Mouse (Mus musculus): ENCODE data around the gene Crispld2. TPM values are rescaled to one million over a fixed set of nuclear protein-coding genes. Genes with fewer than 3 reads are reported as not detected.

Gene Crispld2
- total RNA-seq (2012; rRNA removed) (0.04 TPM in 1 of 2 replicates, not detected in the other), total RNA-seq (2014; rRNA removed) (not detected in 2 replicates), polyA plus RNA-seq (2012; ENCODE audit: insufficient read length, low read depth) (not detected in 2 replicates)

- Histone ChIP-seq H3K9me3 (replicated peaks; ENCODE audit: low read length) (no peaks in the 10 kb centered on the region), H3K4me3 (replicated peaks in 1 of 3; ENCODE audit: low read depth in 2 of 3, low read length in 2 of 3, poor library complexity in 1 of 3) (no peak within 1 kb of the TSS), H3K36me3 (replicated peaks in 1 of 2; ENCODE audit: control insufficient read depth in 1 of 2, insufficient read depth in 1 of 2, low read length in 1 of 2) (no peaks in the 10 kb centered on the region), H3K27me3 (replicated peaks) (peaks cover 83% of the 10 kb centered on the region), H3K4me1 (ENCODE audit: control insufficient read depth in 1 of 2, insufficient read depth in 2 of 2) (peaks cover 0 to 2% of the 10 kb centered on the region in 2 experiments; a peak in 2 of 4 replicates), H3K27ac (ENCODE audit: insufficient read depth, low read depth) (no peak within 1 kb of the TSS), H3K9ac (ENCODE audit: insufficient read depth, low read depth) (no peak within 1 kb of the TSS), H3K4me2 (ENCODE audit: insufficient read depth, low read depth, poor library complexity, severe bottlenecking) (no peak within 1 kb of the TSS), H3K79me2 (replicated peaks; ENCODE audit: control insufficient read depth, extremely low read depth, insufficient read depth, poor library complexity, severe bottlenecking) (no peaks in the 10 kb centered on the region)
- in situ Hi-C loops (cut with MboI; ENCODE audit: low pct_ligation_motif_present, low pct_unique_long_range_greater_than_20kb, low sequenced_read_pairs) (no loop called here), dilution Hi-C loops (cut with MboI; ENCODE audit: extremely low pct_ligation_motif_present, extremely low pct_unique_long_range_greater_than_20kb, low sequenced_read_pairs) (no loop called here)
- no peak for DNase-seq (ENCODE audit: extremely low read depth)
- no peak for TF ChIP-seq NELFE (IDR thresholded peaks at IDR 0.05; ENCODE audit: low read depth, low read length)
- no peak for TF ChIP-seq POLR2AphosphoS2 (IDR thresholded peaks at IDR 0.05; ENCODE audit: low read depth, low read length)
- TF ChIP-seq EP300 (IDR thresholded peaks at IDR 0.05; ENCODE audit: low read length): no peak
- TF ChIP-seq MEF2A (IDR thresholded peaks at IDR 0.05; ENCODE audit: borderline replicate concordance, low read depth, low read length): no peak
- no peak for TF ChIP-seq BHLHE40 (IDR thresholded peaks at IDR 0.05; ENCODE audit: low read depth, low read length)
- no peak for TF ChIP-seq GABPA (IDR thresholded peaks at IDR 0.05; ENCODE audit: insufficient replicate concordance, low read depth, low read length)
- no peak for TF ChIP-seq MAFK (IDR thresholded peaks at IDR 0.05; ENCODE audit: insufficient replicate concordance, low read length)
- no peak for TF ChIP-seq RCOR1 (conservative IDR thresholded peaks at IDR 0.05; ENCODE audit: low read depth, low read length)
- no peak for TF ChIP-seq MAX (IDR thresholded peaks at IDR 0.05; ENCODE audit: low read length)
- TF ChIP-seq POLR2A (IDR thresholded peaks at IDR 0.05; ENCODE audit: low read depth, low read length): no peak
- TF ChIP-seq TBP (conservative IDR thresholded peaks at IDR 0.05; ENCODE audit: low read depth, low read length): no peak
- no peak for TF ChIP-seq KAT2A (IDR thresholded peaks at IDR 0.05; ENCODE audit: insufficient replicate concordance, low read length)
- TF ChIP-seq ETS1 (conservative IDR thresholded peaks at IDR 0.05; ENCODE audit: low read depth, low read length): no peak
Measured at GRCm38 (mm10) chr8:119992249-119992648, at the start of gene Crispld2. TSS of gene Crispld2 (plus strand) at chr8:119992438.

GRCm38 (mm10) chr8:119943616-119944015 lies 48.6 kb upstream of the Crispld2 start:
- Histone ChIP-seq H3K27ac (ENCODE audit: insufficient read depth, low read depth) (no peak overlapping the region), H3K27me3 (replicated peaks) (no peaks in the 10 kb centered on the region), H3K79me2 (replicated peaks; ENCODE audit: control insufficient read depth, extremely low read depth, insufficient read depth, poor library complexity, severe bottlenecking) (peaks cover 24% of the 10 kb centered on the region; the same call in 1 of the 2 replicates), H3K4me2 (ENCODE audit: insufficient read depth, low read depth, poor library complexity, severe bottlenecking) (no peak overlapping the region), H3K36me3 (replicated peaks in 1 of 2; ENCODE audit: control insufficient read depth in 1 of 2, insufficient read depth in 1 of 2, low read length in 1 of 2) (peaks cover 72 to 96% of the 10 kb centered on the region in 2 experiments), H3K9ac (ENCODE audit: insufficient read depth, low read depth) (no peak overlapping the region), H3K4me1 (ENCODE audit: control insufficient read depth in 1 of 2, insufficient read depth in 2 of 2) (peaks cover 11 to 42% of the 10 kb centered on the region in 2 experiments), H3K9me3 (replicated peaks; ENCODE audit: low read length) (no peaks in the 10 kb centered on the region), H3K4me3 (replicated peaks in 1 of 3; ENCODE audit: low read depth in 2 of 3, low read length in 2 of 3, poor library complexity in 1 of 3) (no peak overlapping the region)
- in situ Hi-C loops (cut with MboI; ENCODE audit: low pct_ligation_motif_present, low pct_unique_long_range_greater_than_20kb, low sequenced_read_pairs): no loop called here
- dilution Hi-C loops (cut with MboI; ENCODE audit: extremely low pct_ligation_motif_present, extremely low pct_unique_long_range_greater_than_20kb, low sequenced_read_pairs): no loop called here
- no peak for DNase-seq (ENCODE audit: extremely low read depth)
- TF ChIP-seq PAX5 (IDR thresholded peaks at IDR 0.05; ENCODE audit: low read length) (no peak), UBTF (IDR thresholded peaks at IDR 0.05; ENCODE audit: low read depth, low read length) (no peak)
